Mouse (Mus musculus) forebrain, embryonic 14.5 days (tissue): ENCODE measurements around the gene Fam25c. TPM values are rescaled to one million over a fixed set of nuclear protein-coding genes. Genes with fewer than 3 reads are reported as not detected.
"Not testable (repeated sequence)": the region's sequence is repeated elsewhere in the genome, so short reads cannot be mapped to it uniquely, and the experiment has no call there.

Experiments used
- ATAC-seq: fragments of 200-750 bp; cut with Nextera tagmentation; 2 replicates; pipeline ENCODE4 v1.8.0; 2017; ENCODE audit warnings: mild to moderate bottlenecking, moderate library complexity
- DNase-seq: peaks from one replicate; pipeline ENCODE4 v3.0.0-alpha.2; 2015; ENCODE audit warnings: low spot score
- H3K27ac ChIP-seq: fragments of 300-500 bp; sonication (generic); 2 replicates; pipeline ENCODE4 v1.5.1; 2014; ENCODE audit warnings: low read depth, mild to moderate bottlenecking, control low read depth, low read length, moderate library complexity
- H3K27me3 ChIP-seq: fragments of 300-500 bp; sonication (generic); replicated peaks from 2 replicates; pipeline ENCODE4 v1.6.1; 2014; ENCODE audit warnings: low read length, control low read depth, mixed read lengths; ENCODE audit not compliant: control insufficient read depth, insufficient read depth
- H3K36me3 ChIP-seq: fragments of 300-500 bp; sonication (generic); 2 replicates; pipeline ENCODE4 v1.6.1; 2014; ENCODE audit warnings: low read length, control low read depth; ENCODE audit not compliant: control insufficient read depth, insufficient read depth
- H3K4me1 ChIP-seq: fragments of 300-500 bp; sonication (generic); 2 replicates; pipeline ENCODE4 v1.6.1; 2014; ENCODE audit warnings: antibody characterized with exemption, low read length, control low read depth; ENCODE audit not compliant: control insufficient read depth, insufficient read depth
- H3K4me2 ChIP-seq: fragments of 300-500 bp; sonication (generic); 2 replicates; pipeline ENCODE4 v1.6.1; 2014; ENCODE audit warnings: mild to moderate bottlenecking, control low read depth, low read length
- H3K4me3 ChIP-seq: fragments of 300-500 bp; sonication (generic); 2 replicates; pipeline ENCODE4 v1.5.1; 2014; ENCODE audit warnings: low read depth, low read length, control low read depth
- H3K9ac ChIP-seq: fragments of 300-500 bp; sonication (generic); 2 replicates; pipeline ENCODE4 v1.6.1; 2014; ENCODE audit warnings: mild to moderate bottlenecking, low read length, control low read depth, moderate library complexity
- H3K9me3 ChIP-seq: fragments of 300-500 bp; sonication (generic); replicated peaks from 2 replicates; pipeline ENCODE4 v1.6.1; 2016; ENCODE audit warnings: low read length, control low read depth, mixed read lengths; ENCODE audit not compliant: control insufficient read depth
- WGBS: fragments of 180-500 bp; shearing (Covaris S2); extraction: QIAGEN DNeasy Blood & Tissue Kit; methylation state at CpG from one replicate; pipeline ENCODE4 v1.1.7; 2014; 5-methylcytosine and 5-hydroxymethylcytosine counted together
- polyA plus RNA-seq: library from polyadenylated mRNA; unstranded; fragments of >200 nt; fragmentation: Nextera tagmentation; extraction: Ambion mirVana; gene quantifications from 2 replicates; pipeline ENCODE4 v1.2.1, GENCODE M21; 2014

Fam25c gene
- polyA plus RNA-seq, 1 experiment from 2014 or later, result not detected

DNA sequence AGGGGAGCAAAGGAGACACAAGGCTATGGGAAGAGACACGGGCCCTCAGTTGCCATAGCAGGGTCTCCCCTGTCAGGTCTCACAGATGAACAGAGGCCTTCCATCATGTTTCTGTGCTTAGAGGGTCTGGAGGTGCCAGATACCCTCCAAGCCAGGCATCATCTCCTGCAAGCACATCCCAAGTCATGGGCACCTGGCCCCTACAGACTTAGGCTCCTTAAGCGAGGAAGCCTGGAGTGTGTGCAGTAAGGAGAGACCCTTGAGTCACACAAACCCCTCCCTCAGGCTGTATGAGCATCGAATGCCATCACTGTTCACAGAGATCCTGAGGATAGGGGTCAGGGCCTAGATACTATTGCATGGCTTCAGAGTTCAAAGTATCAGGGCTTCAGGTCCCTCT lies 15.7 kb upstream of the Fam25c start:
- Histone ChIP-seq H3K27ac (no peak overlapping the region), H3K36me3 (no peaks in the 10 kb centered on the region), H3K9ac (no peak overlapping the region), H3K9me3 (no peaks in the 10 kb centered on the region), H3K4me1 (no peaks in the 10 kb centered on the region), H3K4me3 (no peak overlapping the region), H3K4me2 (no peak overlapping the region), H3K27me3 (no peaks in the 10 kb centered on the region)
- DNase-seq (no peak), ATAC-seq (no peak)
- WGBS, result 94% methylated on average over 3 of the region's 3 CpGs

DNA sequence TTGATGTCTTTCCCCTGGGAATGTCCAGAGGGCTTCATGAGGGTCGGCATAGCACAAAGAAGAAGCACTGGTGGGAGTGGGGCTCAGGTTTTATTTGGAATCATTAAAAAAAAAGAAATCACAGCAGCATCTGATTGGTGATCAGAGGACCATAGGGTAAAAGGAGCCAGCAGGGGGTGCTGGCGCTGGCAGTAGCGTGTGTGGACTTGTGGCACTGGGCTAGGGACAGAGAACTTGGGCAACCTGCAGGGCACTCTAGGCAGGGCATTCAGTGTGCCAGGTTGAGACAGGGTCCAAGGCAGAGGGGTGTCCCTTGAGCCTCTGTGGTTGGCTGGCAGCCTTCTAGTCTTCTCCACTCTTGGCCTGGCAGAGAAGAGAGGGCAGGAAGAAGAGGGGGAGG lies 15.0 kb upstream of the Fam25c start:
- DNase-seq, result no peak
- Histone ChIP-seq H3K4me2 (no peak overlapping the region), H3K27me3 (no peaks in the 10 kb centered on the region), H3K9ac (no peak overlapping the region), H3K4me3 (no peak overlapping the region), H3K27ac (no peak overlapping the region), H3K9me3 (no peaks in the 10 kb centered on the region), H3K36me3 (no peaks in the 10 kb centered on the region), H3K4me1 (no peaks in the 10 kb centered on the region)
- 39% methylated on average over 3 of the region's 3 CpGs for WGBS
- ATAC-seq, result no peak

DNA sequence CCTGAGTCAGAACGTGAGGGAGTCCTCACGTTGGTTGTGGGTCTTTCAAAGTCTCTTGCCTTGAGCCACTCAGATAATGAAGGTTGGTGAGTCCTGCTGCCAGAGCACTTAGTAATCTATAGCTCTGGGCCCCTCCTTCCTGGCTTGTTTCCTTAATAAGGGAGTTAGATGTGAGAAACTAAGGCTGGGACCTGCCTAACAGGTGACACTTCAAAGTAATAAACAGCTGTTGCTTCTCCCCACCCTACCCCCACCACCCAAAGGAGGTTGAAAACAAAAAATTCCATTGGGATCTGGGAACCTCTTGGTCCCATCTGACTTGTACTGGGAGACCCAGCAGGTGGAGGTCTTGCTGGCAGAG lies 9.9 kb upstream of the Fam25c start:
- ATAC-seq (no peak), DNase-seq (no peak)
- Histone ChIP-seq H3K4me3 (no peak overlapping the region), H3K27ac (no peak overlapping the region), H3K4me1 (no peaks in the 10 kb centered on the region), H3K9ac (no peak overlapping the region), H3K9me3 (no peaks in the 10 kb centered on the region), H3K27me3 (no peaks in the 10 kb centered on the region), H3K4me2 (no peak overlapping the region), H3K36me3 (no peaks in the 10 kb centered on the region)
- WGBS, result 92% methylated on average over 2 of the region's 2 CpGs

DNA sequence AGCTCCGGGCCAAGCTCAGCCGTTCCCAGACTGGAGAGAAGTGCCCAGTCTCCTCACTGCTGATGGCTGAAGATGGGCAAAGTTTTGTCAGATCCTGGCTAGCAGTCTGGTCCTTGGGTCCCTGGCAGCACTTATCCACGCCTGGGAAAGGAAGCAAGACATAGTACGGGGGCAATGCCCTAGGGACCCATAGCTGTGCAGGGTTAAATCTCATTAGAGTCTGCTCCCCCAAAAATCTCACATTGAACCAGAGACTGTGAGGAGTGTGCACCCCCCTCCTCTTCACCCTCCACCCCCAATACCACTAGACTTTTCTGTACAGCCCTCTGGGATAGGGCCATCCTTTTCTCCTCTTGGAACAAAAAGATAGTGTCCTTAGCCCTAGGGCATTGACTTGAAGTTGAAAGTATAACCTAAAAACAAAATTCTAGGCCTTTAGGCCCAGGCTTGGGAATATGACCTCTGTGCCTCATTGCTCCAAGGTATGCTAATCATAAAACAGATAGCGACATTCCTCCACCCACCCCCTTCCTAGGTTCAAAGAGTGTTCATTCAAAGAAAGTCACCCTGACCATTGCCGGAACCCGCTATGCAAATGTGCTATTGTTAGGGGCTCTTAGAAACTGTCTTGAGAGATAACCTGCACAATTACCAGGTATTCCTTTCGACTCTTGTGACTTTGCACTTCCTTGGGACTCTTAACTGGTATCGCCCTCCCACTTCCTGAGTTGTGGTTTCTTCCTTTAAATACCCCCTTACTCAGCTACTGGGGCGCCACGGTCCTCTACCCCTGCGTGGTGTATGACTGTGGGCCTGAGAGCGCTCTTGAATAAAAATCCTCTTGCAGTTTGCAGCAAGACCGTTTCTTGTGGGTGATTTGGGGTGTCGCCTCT lies 9.3 kb upstream of the Fam25c start:
- Histone ChIP-seq H3K4me2 (peak overlapping the region; percentile 64), H3K9ac (peak overlapping the region; percentile 63; the same call in 1 of the 2 replicates), H3K4me3 (peak overlapping the region; percentile 40)
- not testable (repeated sequence) for DNase-seq, H3K36me3 ChIP-seq, H3K27ac ChIP-seq, H3K4me1 ChIP-seq, H3K9me3 ChIP-seq, ATAC-seq, H3K27me3 ChIP-seq
- WGBS, result 75% methylated on average over 15 of the region's 15 CpGs

DNA sequence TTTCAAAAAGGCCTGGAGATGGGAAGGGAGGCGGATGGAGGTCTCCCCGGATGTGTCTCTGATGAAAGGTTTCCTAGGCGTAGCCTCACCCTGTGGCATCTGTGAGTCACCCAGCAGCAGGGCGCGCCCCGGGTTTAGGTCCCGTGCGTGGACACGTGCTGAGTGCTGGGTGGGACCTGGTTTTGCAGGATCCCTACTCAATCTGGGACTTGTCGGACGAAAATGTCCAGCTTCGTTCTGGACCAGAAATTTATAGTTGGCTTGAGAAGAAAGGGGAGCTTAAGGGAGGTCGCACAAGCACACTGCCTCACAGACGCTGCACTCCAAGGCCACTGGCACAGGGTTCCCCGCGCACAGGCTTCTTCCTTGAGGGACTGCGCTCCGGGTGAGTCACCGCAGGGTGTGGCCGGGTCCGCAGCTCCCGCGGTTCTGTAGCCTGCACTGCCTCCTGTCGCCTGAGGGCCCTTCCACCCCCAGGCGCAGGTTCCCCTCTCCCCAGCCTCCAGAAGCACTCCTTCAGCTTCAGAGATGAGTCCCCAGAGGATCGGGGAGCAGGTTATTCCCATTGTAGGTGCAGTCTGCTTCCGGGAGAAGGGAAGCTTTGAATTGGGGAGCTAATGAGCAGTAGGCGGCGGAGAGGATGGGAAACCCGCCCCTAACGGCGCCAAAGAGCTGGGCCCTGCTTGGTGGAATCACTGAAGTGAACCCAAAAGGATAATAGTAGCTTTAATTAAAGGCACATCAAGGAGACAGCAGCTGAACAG lies 8.4 kb upstream of the Fam25c start:
- peak; percentile 85 for ATAC-seq
- H3K9me3 ChIP-seq, result no peaks in the 10 kb centered on the region
- H3K27ac ChIP-seq, result no peak overlapping the region
- no peaks in the 10 kb centered on the region for H3K4me1 ChIP-seq
- H3K4me2 ChIP-seq, result peak overlapping the region; percentile 64
- no peaks in the 10 kb centered on the region for H3K27me3 ChIP-seq
- no peaks in the 10 kb centered on the region for H3K36me3 ChIP-seq
- H3K4me3 ChIP-seq, result peak overlapping the region; percentile 40
- H3K9ac ChIP-seq, result peak overlapping the region; percentile 63
- WGBS, result 1% methylated on average over 32 of the region's 32 CpGs
- DNase-seq, result peak; percentile 61

DNA sequence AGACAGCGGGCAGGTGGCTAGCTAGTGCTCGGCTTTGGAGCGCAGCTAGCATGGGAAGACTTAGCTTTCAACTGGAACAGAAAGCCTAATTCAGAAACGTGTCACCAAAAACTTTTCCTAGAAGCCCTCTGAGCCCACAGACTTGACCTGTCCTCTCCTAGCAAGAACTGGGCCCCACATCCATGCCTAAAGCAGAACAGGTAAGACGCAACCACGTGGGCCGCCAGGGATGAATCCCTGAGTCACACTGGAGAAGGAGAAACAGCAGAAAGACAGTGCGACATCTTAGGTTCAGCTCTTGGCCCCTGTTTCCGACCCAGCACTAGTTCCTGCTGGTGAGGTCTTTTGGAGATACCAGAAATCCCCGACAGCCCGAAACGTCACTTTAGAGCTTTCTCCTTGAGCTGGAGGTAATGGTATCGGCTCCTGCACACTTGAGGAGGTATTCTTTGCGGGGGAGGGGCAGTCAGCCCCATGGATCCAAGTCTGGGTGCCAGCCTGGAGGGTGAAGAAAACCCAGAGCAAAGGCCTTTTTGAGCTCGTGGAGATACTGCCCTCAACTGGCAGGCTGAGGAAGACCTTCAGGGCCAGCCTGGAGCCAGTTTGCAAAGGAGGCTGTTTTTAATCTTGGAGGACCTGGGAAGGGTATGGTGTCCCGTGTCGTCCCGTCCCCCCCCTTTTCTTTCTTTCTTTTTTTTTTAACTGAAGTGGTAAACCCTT lies 7.7 kb upstream of the Fam25c start:
- WGBS, result 34% methylated on average over 18 of the region's 18 CpGs
- no peaks in the 10 kb centered on the region for H3K27me3 ChIP-seq
- peak overlapping the region; percentile 63 for H3K9ac ChIP-seq

DNA sequence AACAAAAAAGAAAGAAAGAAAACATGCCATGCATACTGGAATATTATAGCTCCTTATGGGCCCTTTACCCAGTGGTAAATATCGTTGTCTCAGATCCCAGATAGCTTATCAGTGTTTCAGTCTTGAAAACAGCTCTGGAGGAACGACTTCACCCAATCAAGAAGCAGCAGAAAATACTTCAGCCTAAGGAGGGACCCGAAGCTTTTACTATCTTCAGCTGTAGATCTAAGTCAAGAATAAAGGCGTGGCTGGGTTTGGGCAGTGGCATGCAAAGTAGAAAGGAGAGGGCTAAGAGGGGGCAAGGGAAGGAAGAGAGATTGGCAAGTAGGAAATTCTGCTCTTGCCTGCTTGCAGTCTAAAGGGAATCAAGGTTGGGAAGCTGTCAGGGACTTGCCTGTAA lies 6.9 kb upstream of the Fam25c start:
- no peak overlapping the region for H3K4me3 ChIP-seq
- no peak overlapping the region for H3K4me2 ChIP-seq
- no peak overlapping the region for H3K9ac ChIP-seq
- no peaks in the 10 kb centered on the region for H3K9me3 ChIP-seq
- H3K27ac ChIP-seq, result no peak overlapping the region
- no peaks in the 10 kb centered on the region for H3K36me3 ChIP-seq
- WGBS, result 88% methylated on average over 4 of the region's 4 CpGs
- no peaks in the 10 kb centered on the region for H3K4me1 ChIP-seq
- no peaks in the 10 kb centered on the region for H3K27me3 ChIP-seq
- ATAC-seq (no peak), DNase-seq (no peak)

More for the DNA sequence above, 7.7 kb upstream of the Fam25c start:
- H3K9me3 ChIP-seq, result no peaks in the 10 kb centered on the region
- no peaks in the 10 kb centered on the region for H3K36me3 ChIP-seq
- no peak overlapping the region for H3K27ac ChIP-seq
- H3K4me2 ChIP-seq, result peak overlapping the region; percentile 64
- no peaks in the 10 kb centered on the region for H3K4me1 ChIP-seq
- ATAC-seq, result peak; percentile 66
- DNase-seq, result peak; percentile 81
- peak overlapping the region; percentile 40 for H3K4me3 ChIP-seq

DNA sequence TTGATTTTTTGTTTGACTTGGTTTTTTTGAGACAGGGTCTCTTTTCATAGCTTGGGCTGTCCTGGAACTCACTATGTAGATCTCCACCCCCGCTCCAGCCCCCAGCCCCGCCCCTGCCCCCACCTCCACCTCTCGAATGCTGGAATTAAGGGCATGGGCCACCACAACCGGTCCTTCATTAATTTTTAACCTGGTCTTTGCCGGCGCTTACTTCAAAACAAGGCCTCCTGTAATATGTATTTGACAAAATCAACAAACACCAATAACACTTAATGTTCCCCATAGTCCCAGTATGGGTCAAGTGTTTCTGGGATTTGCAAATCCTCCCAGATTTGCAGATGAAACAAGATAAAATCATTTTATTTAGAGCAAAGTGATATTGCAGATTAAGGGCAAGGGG lies 5.0 kb upstream of the Fam25c start:
- DNase-seq (no peak), ATAC-seq (no peak)
- Histone ChIP-seq H3K9me3 (no peaks in the 10 kb centered on the region), H3K27ac (no peak overlapping the region), H3K9ac (no peak overlapping the region), H3K4me1 (no peaks in the 10 kb centered on the region), H3K4me2 (no peak overlapping the region), H3K36me3 (no peaks in the 10 kb centered on the region), H3K4me3 (no peak overlapping the region), H3K27me3 (no peaks in the 10 kb centered on the region)
- WGBS, result 33% methylated on average over 6 of the region's 6 CpGs
